Mouse (Mus musculus): Measurements from ENCODE around the gene Igsf23. TPM values are rescaled to one million over a fixed set of nuclear protein-coding genes. Genes with fewer than 3 reads are reported as not detected.
"Not testable (repeated sequence)": the region's sequence is repeated elsewhere in the genome, so short reads cannot be mapped to it uniquely, and the experiment has no call there.

Igsf23 gene
- polyA plus RNA-seq, 1 experiment from 2014 or later = 0.89 TPM

DNA sequence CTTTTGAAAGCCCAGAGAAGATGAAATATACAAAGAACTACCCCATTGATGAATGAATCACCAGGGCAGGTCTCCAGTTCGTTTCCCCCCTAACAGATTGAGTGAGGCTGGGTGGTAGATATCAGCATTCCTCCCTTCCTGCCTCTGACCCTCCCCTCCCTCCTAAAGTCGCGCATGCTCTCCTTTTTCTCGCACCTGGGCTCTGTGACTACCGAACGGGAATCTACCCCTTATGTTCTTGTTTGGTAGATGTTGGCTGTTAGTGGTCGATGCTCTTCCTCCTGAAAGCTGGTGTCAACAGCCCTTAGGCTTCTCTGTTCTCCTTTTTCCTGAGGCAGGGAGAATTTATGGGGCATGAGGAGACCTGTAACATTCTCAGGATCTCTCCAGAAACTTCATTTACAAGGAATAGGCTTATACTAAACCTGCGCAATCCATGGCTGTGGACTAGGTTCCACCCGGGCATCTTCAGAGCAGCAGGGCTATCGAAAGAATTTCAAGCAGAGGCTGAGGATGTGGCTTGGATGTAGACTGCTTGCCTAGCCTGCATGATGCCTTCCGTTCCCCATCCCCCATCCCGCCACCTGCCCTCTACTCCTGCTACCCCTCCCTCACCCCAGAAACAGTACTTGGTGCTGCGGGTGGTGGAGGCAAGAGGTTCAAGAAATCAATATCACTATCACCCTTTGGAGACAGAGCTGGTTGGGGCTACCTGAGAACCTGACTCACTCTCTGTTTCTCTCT lies 18.3 kb downstream of the Igsf23 start:
- ATAC-seq = no peak

DNA sequence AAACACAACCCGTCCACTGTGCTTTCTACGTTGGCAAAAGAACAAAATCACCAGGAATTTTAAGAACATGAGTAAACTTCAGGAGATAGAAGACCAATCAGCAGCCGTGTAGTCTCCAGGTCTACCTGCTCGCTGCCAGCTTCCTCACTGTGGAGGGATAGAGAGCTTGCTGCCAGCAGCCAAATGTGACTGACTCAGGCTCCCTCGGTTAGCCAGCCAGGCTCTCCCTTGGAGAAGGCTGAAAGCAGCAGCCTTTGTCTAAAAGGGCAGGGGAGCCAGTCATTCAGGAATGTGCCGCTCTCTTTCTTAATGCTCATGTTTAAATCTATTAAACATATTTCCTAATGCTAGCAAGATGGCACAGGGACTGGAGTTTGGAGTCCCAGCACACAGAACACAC lies 20.1 kb downstream of the Igsf23 start:
- H3K9me3 ChIP-seq (ENCODE audit: low read length); H3K27ac ChIP-seq (ENCODE audit: low read depth); H3K4me3 ChIP-seq (ENCODE audit: low read depth, low read length); H3K27me3 ChIP-seq (ENCODE audit: insufficient read depth, low read length); ATAC-seq; DNase-seq; H3K9ac ChIP-seq (replicated peaks); H3K4me2 ChIP-seq (ENCODE audit: low read depth, low read length); H3K4me1 ChIP-seq (ENCODE audit: insufficient read depth); H3K36me3 ChIP-seq (replicated peaks; ENCODE audit: insufficient read depth, low read length): not testable (repeated sequence)
- 60% methylated on average over 6 of the region's 6 CpGs for WGBS (ENCODE audit: insufficient replicate concordance)

More for the DNA sequence above, 18.3 kb downstream of the Igsf23 start:
- Histone ChIP-seq H3K27ac (ENCODE audit: low read depth) (no peak overlapping the region), H3K4me3 (ENCODE audit: low read depth, low read length) (no peak overlapping the region), H3K27me3 (ENCODE audit: insufficient read depth, low read length) (no peaks in the 10 kb centered on the region), H3K36me3 (replicated peaks; ENCODE audit: insufficient read depth, low read length) (no peaks in the 10 kb centered on the region), H3K9ac (replicated peaks) (no peak overlapping the region), H3K4me2 (ENCODE audit: low read depth, low read length) (peak overlapping the region; percentile 52), H3K9me3 (ENCODE audit: low read length) (no peaks in the 10 kb centered on the region), H3K4me1 (ENCODE audit: insufficient read depth) (peaks cover 14% of the 10 kb centered on the region)
- TF ChIP-seq CTCF (IDR thresholded peaks at IDR 0.05; ENCODE audit: low read depth) = no peak
- no peak for TF ChIP-seq EP300 (IDR thresholded peaks at IDR 0.05; ENCODE audit: low read depth)
- DNase-seq = no peak
- WGBS (ENCODE audit: insufficient replicate concordance) = 10% methylated on average over 13 of the region's 13 CpGs

GRCm38 (mm10) chr7:19928486-19928885 lies 22.1 kb downstream of the Igsf23 start:
- no peak overlapping the region for H3K4me2 ChIP-seq (ENCODE audit: low read depth, low read length)
- 64% methylated on average over 5 of the region's 5 CpGs for WGBS (ENCODE audit: insufficient replicate concordance)
- TF ChIP-seq CTCF (IDR thresholded peaks at IDR 0.05; ENCODE audit: low read depth) (no peak), EP300 (IDR thresholded peaks at IDR 0.05; ENCODE audit: low read depth) (no peak)
- no peaks in the 10 kb centered on the region for H3K36me3 ChIP-seq (replicated peaks; ENCODE audit: insufficient read depth, low read length)
- ATAC-seq = no peak
- no peak for DNase-seq
- no peak overlapping the region for H3K9ac ChIP-seq (replicated peaks)
- peaks cover 5% of the 10 kb centered on the region for H3K4me1 ChIP-seq (ENCODE audit: insufficient read depth)
- no peaks in the 10 kb centered on the region for H3K27me3 ChIP-seq (ENCODE audit: insufficient read depth, low read length)
- H3K9me3 ChIP-seq (ENCODE audit: low read length) = no peaks in the 10 kb centered on the region
- H3K27ac ChIP-seq (ENCODE audit: low read depth) = no peak overlapping the region
- no peak overlapping the region for H3K4me3 ChIP-seq (ENCODE audit: low read depth, low read length)

DNA sequence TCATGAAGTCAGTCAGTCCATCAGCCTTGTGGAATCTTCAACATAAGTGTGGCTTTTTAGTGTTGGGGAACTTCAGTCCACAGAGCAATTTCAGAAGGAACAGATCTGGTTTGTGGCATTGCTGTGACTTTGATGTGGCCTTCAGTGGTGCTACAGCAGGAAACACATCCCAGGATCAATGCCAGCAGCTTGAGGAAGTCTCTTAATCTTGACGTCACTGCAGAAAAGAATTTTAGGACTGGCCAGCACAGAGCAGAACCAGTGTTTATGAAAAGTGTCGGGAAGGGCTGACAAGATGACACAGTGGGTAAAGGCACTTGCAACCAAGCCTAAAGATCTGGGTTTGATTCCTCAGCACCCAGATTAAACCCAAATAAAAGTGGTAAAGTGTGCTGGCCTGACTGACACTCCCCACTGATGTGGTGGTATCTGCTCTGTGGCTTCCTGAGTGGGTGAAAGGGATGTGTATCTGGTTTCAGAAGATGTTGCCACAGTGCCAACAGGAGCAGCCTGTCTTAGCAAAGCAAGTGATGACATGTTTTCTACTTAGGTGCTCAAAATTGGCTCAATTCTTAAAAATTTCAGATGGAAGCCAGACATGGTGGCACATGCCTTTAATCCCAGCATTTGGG lies 23.6 kb downstream of the Igsf23 start:
- Histone ChIP-seq H3K36me3 (replicated peaks; ENCODE audit: insufficient read depth, low read length) (no peaks in the 10 kb centered on the region), H3K27ac (ENCODE audit: low read depth) (no peak overlapping the region), H3K27me3 (ENCODE audit: insufficient read depth, low read length) (no peaks in the 10 kb centered on the region), H3K4me1 (ENCODE audit: insufficient read depth) (no peaks in the 10 kb centered on the region; the same call in 1 of the 2 replicates), H3K4me2 (ENCODE audit: low read depth, low read length) (no peak overlapping the region), H3K9ac (replicated peaks) (no peak overlapping the region), H3K9me3 (ENCODE audit: low read length) (no peaks in the 10 kb centered on the region), H3K4me3 (ENCODE audit: low read depth, low read length) (no peak overlapping the region)
- 31% methylated on average over 2 of the region's 2 CpGs for WGBS (ENCODE audit: insufficient replicate concordance)
- TF ChIP-seq CTCF (IDR thresholded peaks at IDR 0.05; ENCODE audit: low read depth) (no peak), EP300 (IDR thresholded peaks at IDR 0.05; ENCODE audit: low read depth) (no peak)
- DNase-seq (no peak), ATAC-seq (no peak)

GRCm38 (mm10) chr7:19925376-19925775 lies 25.2 kb downstream of the Igsf23 start:
- Histone ChIP-seq H3K36me3 (replicated peaks; ENCODE audit: insufficient read depth, low read length) (no peaks in the 10 kb centered on the region), H3K4me1 (ENCODE audit: insufficient read depth) (peaks cover 2% of the 10 kb centered on the region; the same call in 1 of the 2 replicates), H3K27me3 (ENCODE audit: insufficient read depth, low read length) (no peaks in the 10 kb centered on the region), H3K27ac (ENCODE audit: low read depth) (no peak overlapping the region), H3K4me2 (ENCODE audit: low read depth, low read length) (no peak overlapping the region), H3K4me3 (ENCODE audit: low read depth, low read length) (no peak overlapping the region), H3K9ac (replicated peaks) (no peak overlapping the region), H3K9me3 (ENCODE audit: low read length) (no peaks in the 10 kb centered on the region)
- TF ChIP-seq CTCF (IDR thresholded peaks at IDR 0.05; ENCODE audit: low read depth) (no peak), EP300 (IDR thresholded peaks at IDR 0.05; ENCODE audit: low read depth) (no peak)
- 68% methylated on average over 1 of the region's 1 CpGs for WGBS (ENCODE audit: insufficient replicate concordance)
- ATAC-seq (no peak), DNase-seq (no peak)

DNA sequence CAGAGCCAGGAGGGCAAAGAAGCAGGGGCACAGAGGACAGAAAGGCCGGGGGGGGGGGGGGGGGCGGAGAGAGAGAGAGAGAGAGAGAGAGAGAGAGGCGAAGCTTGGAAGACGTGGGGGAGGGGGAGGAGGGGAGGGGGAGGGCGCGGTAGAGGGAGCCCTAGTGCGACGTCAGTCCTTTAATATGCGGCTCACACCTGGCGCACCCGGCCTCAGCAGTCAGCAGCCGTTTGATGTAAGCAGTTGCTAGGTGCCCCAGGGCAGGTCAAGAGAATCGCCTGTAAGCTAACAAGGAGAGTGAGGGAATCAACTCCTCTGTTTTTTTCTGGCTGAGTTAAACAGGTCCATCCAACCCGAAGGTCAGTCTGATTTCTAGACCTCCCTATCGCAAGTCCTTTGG lies 26.8 kb downstream of the Igsf23 start:
- Histone ChIP-seq H3K4me1 (ENCODE audit: insufficient read depth) (peaks cover 9% of the 10 kb centered on the region), H3K27me3 (ENCODE audit: insufficient read depth, low read length) (no peaks in the 10 kb centered on the region), H3K9ac (replicated peaks) (no peak overlapping the region), H3K4me3 (ENCODE audit: low read depth, low read length) (no peak overlapping the region), H3K9me3 (ENCODE audit: low read length) (no peaks in the 10 kb centered on the region), H3K36me3 (replicated peaks; ENCODE audit: insufficient read depth, low read length) (no peaks in the 10 kb centered on the region), H3K27ac (ENCODE audit: low read depth) (no peak overlapping the region), H3K4me2 (ENCODE audit: low read depth, low read length) (no peak overlapping the region)
- WGBS (ENCODE audit: insufficient replicate concordance) = 40% methylated on average over 7 of the region's 15 CpGs
- ATAC-seq = no peak
- DNase-seq = no peak
- no peak for TF ChIP-seq EP300 (IDR thresholded peaks at IDR 0.05; ENCODE audit: low read depth)
- no peak for TF ChIP-seq CTCF (IDR thresholded peaks at IDR 0.05; ENCODE audit: low read depth)
